Mouse (Mus musculus) lung, embryonic 16.5 days (tissue): ENCODE data around the gene Rassf2. TPM values are rescaled to one million over a fixed set of nuclear protein-coding genes. Genes with fewer than 3 reads are reported as not detected.

Experiments
- ATAC-seq: fragments of 200-750 bp; cut with Nextera tagmentation; 2 replicates; pipeline ENCODE4 v1.8.0; 2017; ENCODE audit warnings: low read depth, mild to moderate bottlenecking, moderate library complexity
- H3K27ac ChIP-seq: fragments of 300-500 bp; sonication (generic); 2 replicates; pipeline ENCODE4 v1.5.1; 2014; ENCODE audit warnings: mild to moderate bottlenecking, control low read depth, low read length
- H3K27me3 ChIP-seq: fragments of 300-500 bp; sonication (generic); 2 replicates; pipeline ENCODE4 v1.6.1; 2014; ENCODE audit warnings: low read depth, low read length, mixed read lengths; ENCODE audit not compliant: control insufficient read depth, insufficient read depth
- H3K36me3 ChIP-seq: fragments of 300-500 bp; sonication (generic); 2 replicates; pipeline ENCODE4 v1.6.1; 2014; ENCODE audit warnings: low read length; ENCODE audit not compliant: control insufficient read depth, insufficient read depth
- H3K4me1 ChIP-seq: fragments of 300-500 bp; sonication (generic); replicated peaks from 2 replicates; pipeline ENCODE4 v1.6.1; 2014; ENCODE audit warnings: low read length, mixed read lengths; ENCODE audit not compliant: control insufficient read depth, insufficient read depth
- H3K4me2 ChIP-seq: fragments of 300-500 bp; sonication (generic); 2 replicates; pipeline ENCODE4 v1.6.1; 2014; ENCODE audit warnings: low read depth, low read length, control low read depth
- H3K4me3 ChIP-seq: fragments of 300-500 bp; sonication (generic); 2 replicates; pipeline ENCODE4 v1.5.1; 2014; ENCODE audit warnings: mild to moderate bottlenecking, low read length, control low read depth
- H3K9ac ChIP-seq: fragments of 300-500 bp; sonication (generic); 2 replicates; pipeline ENCODE4 v1.6.1; 2014; ENCODE audit warnings: low read length, control low read depth
- H3K9me3 ChIP-seq: fragments of 300-500 bp; sonication (generic); 2 replicates; pipeline ENCODE4 v1.6.1; 2016; ENCODE audit warnings: low read length; ENCODE audit not compliant: control insufficient read depth
- WGBS: fragments of 180-500 bp; shearing (Covaris S2); extraction: QIAGEN DNeasy Blood & Tissue Kit; methylation state at CpG from one replicate; pipeline ENCODE4 v1.1.7; 2014; 5-methylcytosine and 5-hydroxymethylcytosine counted together
- polyA plus RNA-seq: library from polyadenylated mRNA; unstranded; fragments of >200 nt; fragmentation: Nextera tagmentation; extraction: Ambion mirVana; gene quantifications from 2 replicates; pipeline ENCODE4 v1.2.1, GENCODE M21; 2015

The Rassf2 gene
- polyA plus RNA-seq, 1 experiment from 2014 or later: 14.6 TPM

DNA sequence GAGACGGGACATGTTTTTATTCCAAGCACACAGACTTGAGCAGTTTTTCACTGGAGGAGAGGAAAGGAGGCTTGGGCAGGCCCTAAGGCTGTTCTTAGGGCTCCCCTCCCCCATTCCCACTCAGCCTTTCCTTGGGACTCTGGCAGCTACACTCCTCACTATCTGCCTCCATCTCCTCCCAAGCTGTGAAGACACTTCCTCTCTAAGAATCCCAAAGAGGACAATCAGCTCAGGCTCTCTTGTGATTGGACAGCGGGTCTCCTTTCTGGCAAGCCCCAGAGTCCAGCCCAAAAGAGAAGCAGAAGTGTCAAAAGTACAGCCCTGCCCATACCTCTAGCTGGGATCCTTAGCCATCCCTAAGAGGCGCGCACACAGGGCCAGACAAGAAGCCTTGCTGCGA lies 2.7 kb downstream of the Rassf2 start:
- H3K36me3 ChIP-seq: no peaks in the 10 kb centered on the region
- no peak overlapping the region for H3K4me3 ChIP-seq
- H3K9me3 ChIP-seq: no peaks in the 10 kb centered on the region
- no peak for ATAC-seq
- H3K9ac ChIP-seq: no peak overlapping the region
- WGBS: 57% methylated on average over 5 of the region's 5 CpGs
- peaks cover 12% of the 10 kb centered on the region; the same call in 1 of the 2 replicates for H3K27me3 ChIP-seq
- H3K4me2 ChIP-seq: peak overlapping the region; percentile 94; the same call in 1 of the 2 replicates
- H3K27ac ChIP-seq: no peak overlapping the region
- peaks cover 18% of the 10 kb centered on the region for H3K4me1 ChIP-seq

GRCm38 (mm10) chr2:132024028-132024427 lies 6.0 kb downstream of the Rassf2 start:
- no peaks in the 10 kb centered on the region for H3K9me3 ChIP-seq
- no peaks in the 10 kb centered on the region for H3K36me3 ChIP-seq
- H3K27ac ChIP-seq: no peak overlapping the region
- no peak overlapping the region for H3K4me2 ChIP-seq
- no peak overlapping the region for H3K4me3 ChIP-seq
- peaks cover 6% of the 10 kb centered on the region; the same call in 1 of the 2 replicates for H3K27me3 ChIP-seq
- WGBS: 71% methylated on average over 4 of the region's 4 CpGs
- no peak overlapping the region for H3K9ac ChIP-seq
- peaks cover 13% of the 10 kb centered on the region for H3K4me1 ChIP-seq
- no peak for ATAC-seq

DNA sequence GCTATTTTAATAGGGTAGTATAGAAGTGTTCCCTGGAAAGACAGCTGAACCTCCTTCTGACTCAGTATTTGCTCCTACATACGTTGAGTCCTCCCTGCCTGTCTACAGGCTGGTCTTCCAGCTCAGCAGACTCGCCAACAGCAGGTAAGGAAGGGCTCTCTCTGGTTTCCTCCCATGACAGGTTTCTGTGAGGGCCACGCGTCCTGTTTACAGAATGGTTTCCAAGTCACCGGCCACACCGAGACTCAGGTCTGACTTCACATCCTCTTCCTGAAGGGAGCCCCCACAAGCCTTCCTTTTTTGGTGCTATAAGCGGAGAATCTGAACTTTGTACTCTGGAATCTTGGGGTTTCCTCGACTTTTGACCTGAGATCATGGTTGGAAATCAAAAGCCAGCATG lies 7.4 kb downstream of the Rassf2 start:
- no peak for ATAC-seq
- no peak overlapping the region for H3K9ac ChIP-seq
- H3K36me3 ChIP-seq: no peaks in the 10 kb centered on the region
- H3K27ac ChIP-seq: peak overlapping the region; percentile 79
- no peak overlapping the region for H3K4me2 ChIP-seq
- no peaks in the 10 kb centered on the region for H3K9me3 ChIP-seq
- WGBS: 64% methylated on average over 8 of the region's 8 CpGs
- H3K4me1 ChIP-seq: peaks cover 11% of the 10 kb centered on the region
- H3K27me3 ChIP-seq: no peaks in the 10 kb centered on the region; the same call in 1 of the 2 replicates
- no peak overlapping the region for H3K4me3 ChIP-seq

DNA sequence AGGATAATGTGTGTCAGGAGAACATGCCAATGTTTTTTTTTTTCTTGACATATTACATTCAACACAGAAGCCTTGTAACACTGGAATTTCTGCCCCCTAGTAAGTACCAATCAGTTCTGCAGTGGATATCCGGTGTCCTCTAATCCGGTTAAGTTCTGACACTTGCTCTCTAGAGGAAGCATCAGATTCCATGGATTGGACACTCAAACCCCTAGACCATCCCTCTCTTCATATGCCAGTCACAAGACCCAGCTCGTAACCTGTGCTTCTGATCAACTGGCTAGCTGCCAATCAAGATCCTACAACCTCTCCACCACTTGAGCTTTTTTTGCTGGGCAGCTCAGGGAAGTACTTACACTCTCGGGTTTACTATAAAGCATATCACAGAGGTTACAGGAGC lies 8.4 kb downstream of the Rassf2 start:
- H3K36me3 ChIP-seq: no peaks in the 10 kb centered on the region
- H3K9me3 ChIP-seq: no peaks in the 10 kb centered on the region
- H3K4me1 ChIP-seq: peaks cover 11% of the 10 kb centered on the region
- ATAC-seq: no peak; the same call in 1 of the 2 replicates
- no peak overlapping the region for H3K4me3 ChIP-seq
- no peak overlapping the region for H3K9ac ChIP-seq
- 49% methylated on average over 4 of the region's 4 CpGs for WGBS
- no peaks in the 10 kb centered on the region for H3K27me3 ChIP-seq
- no peak overlapping the region for H3K4me2 ChIP-seq
- H3K27ac ChIP-seq: peak overlapping the region; percentile 79

- H3K4me3 ChIP-seq: no peak overlapping the region
- H3K27ac ChIP-seq: peak overlapping the region; percentile 83
- peak; percentile 76 for ATAC-seq
- 41% methylated on average over 5 of the region's 5 CpGs for WGBS
- H3K36me3 ChIP-seq: no peaks in the 10 kb centered on the region
- H3K9me3 ChIP-seq: no peaks in the 10 kb centered on the region
- no peaks in the 10 kb centered on the region for H3K27me3 ChIP-seq
- H3K9ac ChIP-seq: no peak overlapping the region
- H3K4me1 ChIP-seq: peaks cover 11% of the 10 kb centered on the region
- 0 out of 2 replicates have a peak overlapping the region, but pooled peaks have one; percentile 7 for H3K4me2 ChIP-seq
Measured at GRCm38 (mm10) chr2:132020991-132021541, 9.0 kb downstream of the Rassf2 start.

- no peak overlapping the region for H3K9ac ChIP-seq
- H3K27ac ChIP-seq: peak overlapping the region; percentile 83
- no peaks in the 10 kb centered on the region for H3K27me3 ChIP-seq
- WGBS: 63% methylated on average over 7 of the region's 7 CpGs
- 0 out of 2 replicates have a peak overlapping the region, but pooled peaks have one; percentile 7 for H3K4me2 ChIP-seq
- H3K4me3 ChIP-seq: no peak overlapping the region
- ATAC-seq: peak; percentile 21; the same call in 1 of the 2 replicates
- H3K9me3 ChIP-seq: no peaks in the 10 kb centered on the region
- H3K36me3 ChIP-seq: no peaks in the 10 kb centered on the region
- H3K4me1 ChIP-seq: peaks cover 11% of the 10 kb centered on the region
Measured at GRCm38 (mm10) chr2:132020420-132020819, 9.6 kb downstream of the Rassf2 start.

- peak overlapping the region; percentile 83 for H3K27ac ChIP-seq
- no peak overlapping the region for H3K9ac ChIP-seq
- H3K4me1 ChIP-seq: peaks cover 11% of the 10 kb centered on the region
- no peak overlapping the region for H3K4me2 ChIP-seq
- ATAC-seq: no peak
- H3K4me3 ChIP-seq: no peak overlapping the region
- 50% methylated on average over 3 of the region's 3 CpGs for WGBS
- H3K9me3 ChIP-seq: no peaks in the 10 kb centered on the region
- no peaks in the 10 kb centered on the region for H3K36me3 ChIP-seq
- no peaks in the 10 kb centered on the region for H3K27me3 ChIP-seq
Measured at GRCm38 (mm10) chr2:132019372-132019811, 10.7 kb downstream of the Rassf2 start.

DNA sequence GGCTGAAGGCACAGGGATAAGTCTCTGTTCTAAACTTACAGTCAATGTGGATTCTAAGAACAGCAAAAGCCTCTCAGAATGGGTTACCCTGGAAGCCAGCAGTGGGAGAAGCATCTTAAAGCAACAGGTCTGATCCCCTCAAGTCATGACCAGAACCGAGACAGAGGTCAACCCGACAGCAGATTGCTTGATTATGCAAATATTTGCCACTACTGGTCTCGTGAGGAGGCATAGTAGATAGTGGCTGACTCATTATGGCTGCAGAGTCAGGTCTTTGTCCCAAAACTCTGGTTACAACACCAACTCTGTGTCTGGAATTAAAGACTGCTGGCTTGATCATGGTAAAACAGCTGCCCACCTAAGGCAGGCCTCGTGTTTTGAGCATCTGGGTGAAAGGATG lies 11.9 kb downstream of the Rassf2 start:
- ATAC-seq: no peak
- H3K36me3 ChIP-seq: no peaks in the 10 kb centered on the region
- peaks cover 11% of the 10 kb centered on the region for H3K4me1 ChIP-seq
- no peak overlapping the region for H3K9ac ChIP-seq
- 42% methylated on average over 4 of the region's 4 CpGs for WGBS
- no peak overlapping the region for H3K27ac ChIP-seq
- H3K4me2 ChIP-seq: no peak overlapping the region
- no peaks in the 10 kb centered on the region for H3K27me3 ChIP-seq
- no peak overlapping the region for H3K4me3 ChIP-seq
- H3K9me3 ChIP-seq: no peaks in the 10 kb centered on the region

DNA sequence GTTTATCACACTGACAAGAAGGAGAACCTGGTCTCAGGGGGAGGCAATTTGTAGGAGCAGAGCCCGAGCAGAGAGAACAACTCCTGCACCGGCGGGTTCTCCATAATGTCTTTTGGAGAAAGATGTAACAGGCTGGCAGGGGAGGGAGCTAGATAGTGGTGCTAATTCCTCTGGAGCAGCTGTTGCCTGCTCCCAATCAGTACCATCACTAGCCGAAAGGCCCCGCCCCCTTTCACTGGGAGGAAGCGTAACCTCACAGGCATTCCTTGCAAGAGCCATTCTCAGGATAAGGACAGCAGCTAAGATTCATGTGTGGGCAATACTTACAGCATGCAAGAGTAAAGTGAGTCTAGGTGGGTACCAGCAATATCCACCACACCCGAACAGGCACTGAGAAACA lies 12.4 kb downstream of the Rassf2 start:
- Histone ChIP-seq H3K4me3 (no peak overlapping the region), H3K4me2 (no peak overlapping the region), H3K9me3 (no peaks in the 10 kb centered on the region), H3K27ac (no peak overlapping the region), H3K36me3 (no peaks in the 10 kb centered on the region), H3K4me1 (peaks cover 11% of the 10 kb centered on the region), H3K27me3 (no peaks in the 10 kb centered on the region), H3K9ac (no peak overlapping the region)
- WGBS: 34% methylated on average over 7 of the region's 7 CpGs
- no peak for ATAC-seq
